Mouse (Mus musculus): ENCODE results near the gene Pde4c.

GRCm38 (mm10) chr8:70674716-70675115, 48.8 kb upstream of the Pde4c start:
- TF ChIP-seq CTCF (IDR thresholded peaks at IDR 0.05; ENCODE audit: low read depth, low read length) (no peak), POLR2A (IDR thresholded peaks at IDR 0.05; ENCODE audit: extremely low read depth, insufficient read depth, low read length) (no peak)
